Comparison of ENCODE assay signal across 22 mouse cellular contexts in genomic region chrX:13611114-13611513, GRCm38 (mm10). TPM values are rescaled to one million over a fixed set of nuclear protein-coding genes. Genes with fewer than 3 reads are reported as not detected.
DNase-seq lines count a peak whose midpoint lies in the region; TF ChIP-seq lines count a peak whose summit lies in the region.
"Had no signal": no experiment of that assay in that cellular context is flagged by ENCODE, and none has a peak within 500 bp of the region (broad histone marks: within the 10 kb centered on the region; RNA-seq: fewer than 3 reads in every experiment).

No protein-coding gene starts in this region.

- TF ChIP-seq EP300 in MEL (IDR thresholded peaks at IDR 0.05; ENCODE audit: low read depth in 1 of 2, low read length in 2 of 2): no peak; a peak in 1 of 4 replicates

- peaks cover 5 to 21% of the 10 kb centered on the region in 2 experiments for H3K4me1 ChIP-seq in MEL (ENCODE audit: control insufficient read depth in 1 of 2, insufficient read depth in 2 of 2, low read length in 2 of 2)

- TF ChIP-seq POLR2A in MEL (IDR thresholded peaks at IDR 0.05; ENCODE audit: control insufficient read depth in 1 of 2, insufficient read depth in 1 of 2, low read depth in 1 of 2, low read length in 2 of 2, poor library complexity in 1 of 2): no peak

- H3K27ac ChIP-seq in MEL (ENCODE audit: control insufficient read depth, low read depth, low read length): peak overlapping the region; percentile 74

- 0 out of 2 replicates have a peak, but pooled peaks cover 2% of the 10 kb centered on the region for H3K79me2 ChIP-seq in MEL (ENCODE audit: control insufficient read depth, insufficient read depth, low read length, poor library complexity)

- H3K9ac ChIP-seq in MEL (ENCODE audit: control insufficient read depth, low read depth, low read length, poor library complexity, severe bottlenecking): peak overlapping the region; percentile 44

- H3K9me3 ChIP-seq in MEL (replicated peaks; ENCODE audit: insufficient read depth, low read length): no peaks in the 10 kb centered on the region
- H3K9me3 ChIP-seq: G1E had no signal

- peak; percentile 34 for DNase-seq in MEL (ENCODE audit: low read depth, low spot score)
- DNase-seq in lung, postnatal 36 days: no peak
- DNase-seq: adrenal gland, adult 2 months; adrenal gland, adult 8-10 months; adrenal gland, postnatal 10 days; adrenal gland, postnatal 14 days; adrenal gland, postnatal 25 days; adrenal gland, postnatal 36 days; B cell, adult 2 months; cerebellum, adult 11 months; cerebellum, adult 11-12 months; cerebellum, adult 18-20 months; cerebellum, adult 2 months; cerebellum, adult 8-10 months had no signal

- no peak for TF ChIP-seq CTCF in MEL (IDR thresholded peaks at IDR 0.05 in 2 of 3, conservative IDR thresholded peaks at IDR 0.05 in 1 of 3; ENCODE audit: control insufficient read depth in 1 of 3, insufficient read depth in 1 of 3, low read depth in 2 of 3, low read length in 3 of 3, poor library complexity in 1 of 3, severe bottlenecking in 1 of 3)

- no peak overlapping the region for H3K4me3 ChIP-seq in MEL (ENCODE audit: control insufficient read depth in 1 of 2, insufficient read depth in 1 of 2, low read depth in 2 of 2, low read length in 2 of 2)

- TF ChIP-seq RAD21 in MEL (IDR thresholded peaks at IDR 0.05; ENCODE audit: low read depth, low read length): no peak

- H3K27me3 ChIP-seq in MEL (ENCODE audit: control insufficient read depth in 1 of 2, insufficient read depth in 2 of 2, low read length in 2 of 2): no peaks in the 10 kb centered on the region
- H3K27me3 ChIP-seq: CH12.LX had no signal

- H3K36me3 ChIP-seq in MEL (ENCODE audit: control insufficient read depth in 1 of 2, insufficient read depth in 2 of 2, low read length in 2 of 2): peaks cover 0 to 17% of the 10 kb centered on the region in 2 experiments; a peak in 2 of 4 replicates
- H3K36me3 ChIP-seq: G1E had no signal

TF ChIP-seq in MEL, 35 proteins besides CTCF, POLR2A, EP300 and RAD21:
- 0 out of 2 replicates have a peak, but pooled peaks have one; percentile 22 for TF ChIP-seq TCF12 (IDR thresholded peaks at IDR 0.05; ENCODE audit: low read depth, low read length)
- 0 out of 2 replicates have a peak, but pooled peaks have one; percentile 35 for TF ChIP-seq SIN3A (IDR thresholded peaks at IDR 0.05; ENCODE audit: low read length)
- peak; percentile 67 for TF ChIP-seq ETS1 (IDR thresholded peaks at IDR 0.05; ENCODE audit: low read depth, low read length)
- no peak for TF ChIP-seq TAL1 (IDR thresholded peaks at IDR 0.05; ENCODE audit: low read length)
- no peak for TF ChIP-seq RCOR1 (IDR thresholded peaks at IDR 0.05; ENCODE audit: low read depth, low read length)
- TF ChIP-seq TBP (IDR thresholded peaks at IDR 0.05; ENCODE audit: low read depth, low read length): no peak
- TF ChIP-seq ZKSCAN1 (IDR thresholded peaks at IDR 0.05; ENCODE audit: low read depth, low read length): no peak
- TF ChIP-seq MAX (IDR thresholded peaks at IDR 0.05; ENCODE audit: low read length): peak; percentile 49
- TF ChIP-seq ZMIZ1 (IDR thresholded peaks at IDR 0.05; ENCODE audit: low read depth, low read length): no peak
- TF ChIP-seq UBTF (IDR thresholded peaks at IDR 0.05; ENCODE audit: borderline replicate concordance, insufficient read depth, low read depth, low read length): no peak
- TF ChIP-seq ZNF384 (IDR thresholded peaks at IDR 0.05; ENCODE audit: low read depth, low read length): no peak
- no peak for TF ChIP-seq MYC (IDR thresholded peaks at IDR 0.05; ENCODE audit: low read depth, low read length)
- peak; percentile 56; the same call in 1 of the 2 replicates for TF ChIP-seq USF1 (IDR thresholded peaks at IDR 0.05; ENCODE audit: low read depth, low read length)

RNA-seq across cellular contexts. Expression of gene Gpr34, which starts 20.8 kb away (rescaled TPM):
- total RNA-seq in MEL (2012; rRNA removed): 0.04 and 0.10 TPM in 2 replicates
- polyA plus RNA-seq in MEL (2012; ENCODE audit: insufficient read depth in 1 of 2, insufficient read length in 2 of 2, low read depth in 1 of 2, low replicate concordance in 2 of 2, missing spikeins in 1 of 2): not detected
- total RNA-seq: ES-E14 had no signal
- polyA plus RNA-seq: adrenal gland, adult 2 months; G1E; Patski had no signal

RNA-seq across cellular contexts. Expression of gene Gpr82, which starts 50.0 kb away (rescaled TPM):
- total RNA-seq in MEL (2012; rRNA removed): 0.12 and 0.13 TPM in 2 replicates
- polyA plus RNA-seq in MEL (2012; ENCODE audit: insufficient read depth in 1 of 2, insufficient read length in 2 of 2, low read depth in 1 of 2, low replicate concordance in 2 of 2, missing spikeins in 1 of 2): under 1 TPM in 1 of 2 experiments, not detected in 1; 0.06 TPM
- total RNA-seq: adrenal gland, adult 18-20 months; adrenal gland, adult 2 months; adrenal gland, adult 8-10 months; adrenal gland, postnatal 10 days; adrenal gland, postnatal 14 days; adrenal gland, postnatal 25 days; adrenal gland, postnatal 4 days; ES-E14 had no signal
- polyA plus RNA-seq: adrenal gland, adult 2 months; brain, embryonic 14.5 days; C2C12; cerebellum, adult 2 months; G1E; Patski had no signal
